Mouse (Mus musculus) kidney, embryonic 16.5 days (tissue): ENCODE results near the gene Ptprd. TPM values are rescaled to one million over a fixed set of nuclear protein-coding genes. Genes with fewer than 3 reads are reported as not detected.
A peak's percentile ranks its signal among the peaks of the same experiment; 100 is the strongest.

Experiments
- ATAC-seq: fragments of 200-750 bp; cut with Nextera tagmentation; 2 replicates; pipeline ENCODE4 v1.8.0; 2017; ENCODE audit warnings: moderate TSS enrichment; ENCODE audit not compliant: low FRiP score, low TSS enrichment
- H3K27ac ChIP-seq: fragments of 300-500 bp; sonication (generic); 2 replicates; pipeline ENCODE4 v1.5.1; 2014; ENCODE audit warnings: low read length
- H3K27me3 ChIP-seq: fragments of 300-500 bp; sonication (generic); 2 replicates; pipeline ENCODE4 v1.6.1; 2014; ENCODE audit warnings: low read length, control low read depth, mixed read lengths; ENCODE audit not compliant: insufficient read depth
- H3K36me3 ChIP-seq: fragments of 300-500 bp; sonication (generic); 2 replicates; pipeline ENCODE4 v1.6.1; 2014; ENCODE audit warnings: low read length, control low read depth, mixed read lengths; ENCODE audit not compliant: insufficient read depth
- H3K4me1 ChIP-seq: fragments of 300-500 bp; sonication (generic); 2 replicates; pipeline ENCODE4 v1.6.1; 2014; ENCODE audit warnings: low read length, control low read depth, mixed read lengths; ENCODE audit not compliant: insufficient read depth
- H3K4me2 ChIP-seq: fragments of 300-500 bp; sonication (generic); replicated peaks from 2 replicates; pipeline ENCODE4 v1.6.1; 2014; ENCODE audit warnings: low read depth, low read length
- H3K4me3 ChIP-seq: fragments of 300-500 bp; sonication (generic); 2 replicates; pipeline ENCODE4 v1.5.1; 2014; ENCODE audit warnings: mild to moderate bottlenecking, low read length
- H3K9ac ChIP-seq: fragments of 300-500 bp; sonication (generic); replicated peaks from 2 replicates; pipeline ENCODE4 v1.6.1; 2014; ENCODE audit warnings: low read length
- H3K9me3 ChIP-seq: fragments of 300-500 bp; sonication (generic); 2 replicates; pipeline ENCODE4 v1.6.1; 2016; ENCODE audit warnings: low read length, control low read depth
- WGBS: fragments of 180-500 bp; shearing (Covaris S2); extraction: QIAGEN DNeasy Blood & Tissue Kit; methylation state at CpG from one replicate; pipeline ENCODE4 v1.1.7; 2014; 5-methylcytosine and 5-hydroxymethylcytosine counted together
- polyA plus RNA-seq: library from polyadenylated mRNA; unstranded; fragments of >200 nt; fragmentation: Nextera tagmentation; extraction: Ambion mirVana; gene quantifications from 2 replicates; pipeline ENCODE4 v1.2.1, GENCODE M21; 2015

The Ptprd gene
- polyA plus RNA-seq, 1 experiment from 2014 or later = 20.9 TPM

DNA sequence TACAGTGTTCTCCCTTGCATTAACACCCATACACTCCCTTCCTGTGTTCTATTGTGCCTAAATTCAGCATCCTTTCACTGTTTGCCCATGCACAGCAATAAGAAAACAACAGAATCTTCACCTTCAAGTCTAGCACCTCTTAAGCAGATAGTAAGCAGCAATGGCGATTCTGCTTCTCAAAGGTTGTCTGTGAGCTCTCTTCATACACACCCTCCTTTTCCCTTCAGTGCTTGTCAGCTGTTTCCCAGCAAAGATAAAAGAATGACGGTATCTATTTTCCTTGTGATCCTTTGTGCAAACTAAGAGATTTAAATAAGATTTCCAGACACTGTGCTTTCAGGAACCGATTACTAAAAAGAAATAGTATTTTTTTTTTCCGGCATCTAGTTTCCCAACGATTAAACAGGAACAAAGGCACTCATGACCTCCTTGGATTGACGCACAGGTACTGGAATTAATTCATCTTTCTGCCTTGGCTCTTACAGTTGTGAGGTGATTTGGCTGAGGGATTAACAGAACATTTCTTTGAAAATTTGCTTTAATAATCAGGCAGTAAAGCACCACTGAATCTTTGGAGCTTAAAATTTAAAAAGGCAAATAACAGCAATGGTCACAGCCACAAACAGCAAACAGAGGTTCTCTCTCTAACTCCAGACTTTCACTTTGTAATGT is 1161.1 kb downstream of the Ptprd start:
- Histone ChIP-seq H3K4me1 (no peaks in the 10 kb centered on the region), H3K36me3 (no peaks in the 10 kb centered on the region), H3K4me2 (no peak overlapping the region), H3K27me3 (no peaks in the 10 kb centered on the region), H3K9ac (no peak overlapping the region), H3K9me3 (no peaks in the 10 kb centered on the region), H3K27ac (no peak overlapping the region), H3K4me3 (no peak overlapping the region)
- ATAC-seq = no peak
- 72% methylated on average over 6 of the region's 6 CpGs for WGBS

DNA sequence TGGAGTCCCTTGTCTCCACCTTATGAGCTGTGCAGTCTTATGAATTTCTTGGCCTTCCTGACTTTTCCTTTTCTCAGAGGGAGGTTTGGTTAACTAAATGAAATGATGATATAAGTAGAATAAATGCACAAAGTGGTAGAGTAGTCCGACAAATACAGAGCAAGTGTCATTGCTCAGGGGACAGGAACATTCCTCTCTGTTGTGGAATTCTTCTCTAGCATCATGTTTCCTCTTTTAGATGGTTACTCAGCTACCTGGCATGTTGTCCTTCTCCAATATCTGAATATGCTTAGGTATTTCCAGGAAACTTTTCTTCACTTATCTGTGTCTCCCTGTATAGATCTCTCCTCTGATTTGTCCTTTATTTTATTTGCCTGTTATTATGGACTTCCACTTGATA is 1207.3 kb downstream of the Ptprd start:
- Histone ChIP-seq H3K9me3 (no peaks in the 10 kb centered on the region), H3K4me2 (no peak overlapping the region), H3K27ac (no peak overlapping the region), H3K9ac (no peak overlapping the region), H3K27me3 (no peaks in the 10 kb centered on the region), H3K4me3 (no peak overlapping the region), H3K36me3 (no peaks in the 10 kb centered on the region), H3K4me1 (no peaks in the 10 kb centered on the region)
- no peak for ATAC-seq
- WGBS = 79% methylated on average over 1 of the region's 1 CpGs

DNA sequence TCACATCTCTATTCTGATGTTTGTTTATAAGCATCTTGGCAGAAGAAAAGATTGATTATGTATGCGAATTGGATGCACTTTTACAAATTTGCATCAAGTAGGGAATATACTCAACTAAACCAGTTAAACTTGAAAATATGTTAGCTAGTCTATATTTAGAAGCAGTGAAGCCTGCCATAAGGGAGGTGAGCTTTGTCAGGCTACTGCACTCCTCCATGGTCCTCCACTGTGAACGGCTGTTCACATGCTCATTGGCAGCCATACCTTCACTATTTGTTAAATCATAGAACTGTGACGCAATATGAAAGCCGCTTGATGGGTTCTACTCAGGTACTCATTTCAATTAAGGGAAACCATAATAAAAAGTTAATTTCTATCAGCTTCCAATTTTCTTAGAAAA is 1215.6 kb downstream of the Ptprd start:
- Histone ChIP-seq H3K9me3 (no peaks in the 10 kb centered on the region), H3K9ac (no peak overlapping the region), H3K4me1 (no peaks in the 10 kb centered on the region), H3K27ac (no peak overlapping the region), H3K4me3 (no peak overlapping the region), H3K4me2 (no peak overlapping the region), H3K36me3 (no peaks in the 10 kb centered on the region), H3K27me3 (no peaks in the 10 kb centered on the region)
- 89% methylated on average over 4 of the region's 4 CpGs for WGBS
- no peak for ATAC-seq

DNA sequence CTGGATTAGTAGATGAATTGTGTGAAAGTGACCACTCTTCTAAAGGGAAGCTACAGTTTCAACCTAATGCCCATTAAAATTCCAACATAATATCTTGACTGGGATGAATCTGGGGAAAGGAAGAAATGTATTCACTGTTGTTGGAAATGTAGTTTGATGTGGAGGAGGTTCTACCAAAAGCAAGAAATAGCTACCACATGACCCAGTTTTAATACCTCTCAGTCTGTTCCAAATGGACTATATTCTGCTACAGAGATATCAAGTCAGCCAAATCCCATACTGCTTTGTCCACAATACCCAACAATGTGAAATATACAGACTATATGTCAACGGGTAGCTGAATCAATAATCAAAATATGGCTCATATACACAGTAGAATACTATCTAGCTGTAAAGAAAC is 1221.8 kb downstream of the Ptprd start:
- H3K4me1 ChIP-seq = no peaks in the 10 kb centered on the region
- no peaks in the 10 kb centered on the region for H3K27me3 ChIP-seq
- no peak overlapping the region for H3K4me3 ChIP-seq
- H3K27ac ChIP-seq = no peak overlapping the region
- no peak overlapping the region for H3K9ac ChIP-seq
- H3K36me3 ChIP-seq = no peaks in the 10 kb centered on the region
- no peaks in the 10 kb centered on the region for H3K9me3 ChIP-seq
- 89% methylated on average over 1 of the region's 1 CpGs for WGBS
- H3K4me2 ChIP-seq = no peak overlapping the region
- no peak for ATAC-seq

DNA sequence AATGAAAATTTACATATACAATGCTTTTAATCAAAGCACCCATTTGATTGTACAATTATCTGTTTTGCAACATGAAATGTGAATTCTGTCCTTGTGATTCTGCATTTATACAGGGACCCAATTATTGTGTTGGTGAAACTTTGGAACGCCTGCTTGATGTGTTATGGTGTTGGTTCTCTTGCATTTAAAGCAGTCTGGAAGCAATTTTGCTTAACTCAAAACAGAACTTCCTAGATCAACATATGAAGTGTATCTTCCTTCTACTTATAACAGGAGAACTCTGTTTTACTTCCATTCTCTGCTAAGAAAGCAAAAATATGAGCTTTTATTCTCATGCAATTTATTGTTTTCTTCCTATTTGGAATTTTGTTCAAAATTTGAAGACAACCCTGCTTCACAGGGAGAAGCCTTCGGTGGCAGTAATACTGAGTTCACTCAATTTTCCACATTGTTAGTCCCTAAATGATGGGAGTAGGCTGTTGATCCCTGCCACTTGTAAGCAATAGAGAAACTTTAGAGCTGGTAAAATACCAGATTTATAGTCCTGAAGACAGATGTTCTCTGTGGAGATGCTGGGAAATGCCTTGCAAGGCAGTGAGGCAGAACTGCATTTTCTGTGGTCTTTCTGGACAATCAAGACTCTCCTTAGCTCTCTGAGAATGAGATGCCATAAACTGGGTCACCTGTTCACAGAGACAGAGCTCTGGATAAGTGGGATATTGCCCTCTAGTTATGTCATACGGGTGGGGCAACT is 1234.5 kb downstream of the Ptprd start:
- Histone ChIP-seq H3K9ac (no peak overlapping the region), H3K27ac (no peak overlapping the region), H3K36me3 (no peaks in the 10 kb centered on the region), H3K9me3 (no peaks in the 10 kb centered on the region), H3K4me1 (no peaks in the 10 kb centered on the region; the same call in 1 of the 2 replicates), H3K27me3 (no peaks in the 10 kb centered on the region), H3K4me3 (no peak overlapping the region), H3K4me2 (no peak overlapping the region)
- 49% methylated on average over 3 of the region's 3 CpGs for WGBS
- peak; percentile 84 for ATAC-seq

DNA sequence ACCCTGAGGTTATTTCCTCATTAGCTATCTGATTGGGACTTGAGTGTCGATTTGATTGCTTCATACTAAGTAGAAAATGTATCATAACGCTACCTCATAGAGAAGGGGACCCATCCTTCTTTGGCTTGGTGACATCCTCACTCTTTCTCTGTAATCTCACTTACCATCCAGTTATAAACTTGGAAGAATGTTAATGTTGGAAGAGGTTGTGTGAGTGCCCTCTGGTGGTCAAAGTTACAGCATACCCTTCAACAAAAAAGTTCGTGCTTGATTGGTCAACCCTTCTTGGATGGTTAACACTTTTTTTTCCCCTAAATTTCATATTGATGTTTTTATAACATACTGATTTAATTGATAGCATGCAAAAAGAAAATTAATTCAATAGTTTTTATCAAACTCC is 1263.5 kb downstream of the Ptprd start:
- Histone ChIP-seq H3K9me3 (no peaks in the 10 kb centered on the region), H3K36me3 (no peaks in the 10 kb centered on the region), H3K4me1 (no peaks in the 10 kb centered on the region), H3K4me2 (no peak overlapping the region), H3K27me3 (no peaks in the 10 kb centered on the region), H3K27ac (no peak overlapping the region), H3K4me3 (no peak overlapping the region), H3K9ac (no peak overlapping the region)
- 47% methylated on average over 3 of the region's 3 CpGs for WGBS
- ATAC-seq = no peak

DNA sequence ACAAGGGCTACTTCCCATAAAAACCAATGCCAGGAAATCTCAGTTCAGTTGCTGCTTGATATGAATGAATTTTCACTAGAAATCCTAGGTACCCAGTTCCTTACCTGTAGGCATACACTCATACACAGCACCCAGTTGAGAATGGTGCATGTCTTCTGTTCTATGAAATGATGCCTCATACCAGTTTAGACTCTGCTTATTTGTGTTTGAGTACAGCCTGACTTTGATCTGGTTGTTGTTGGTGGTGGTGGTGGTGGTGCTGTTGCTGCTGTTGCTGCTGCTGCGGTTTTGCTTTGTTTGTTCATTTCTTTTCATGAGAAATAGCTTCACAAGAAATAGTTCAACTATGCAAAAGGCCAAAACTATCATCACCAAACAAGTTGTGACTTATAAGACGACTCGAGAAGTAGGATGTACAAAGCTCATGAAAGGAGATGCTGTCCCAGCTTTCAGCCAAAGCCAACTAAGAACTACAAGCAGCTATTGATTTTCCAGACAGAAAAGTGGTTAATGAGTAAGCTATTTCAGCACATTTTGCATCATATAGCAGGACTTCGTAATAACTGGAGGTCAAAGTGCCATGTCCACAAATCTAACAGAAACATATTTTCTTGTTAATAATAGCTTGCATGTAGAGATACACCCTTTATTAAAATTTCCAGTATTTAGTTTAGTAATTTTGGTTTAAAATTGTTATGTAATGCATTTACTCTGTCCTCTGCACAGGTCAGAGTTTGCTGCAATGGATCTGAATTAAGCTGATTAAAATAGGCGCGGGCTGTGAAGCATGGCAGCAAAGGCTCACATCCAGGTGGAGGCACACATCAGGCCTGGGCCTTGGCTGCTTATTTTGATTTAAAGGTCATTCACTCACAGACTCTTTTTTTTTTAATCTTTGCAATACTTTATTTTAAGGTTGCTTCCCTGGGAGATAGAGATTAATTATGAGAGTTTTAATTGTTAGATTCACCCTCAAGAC is 1270.1 kb downstream of the Ptprd start:
- peak; percentile 84; the same call in 1 of the 2 replicates for ATAC-seq
- H3K4me3 ChIP-seq = no peak overlapping the region
- H3K4me2 ChIP-seq = no peak overlapping the region
- peaks cover 5% of the 10 kb centered on the region; the same call in 1 of the 2 replicates for H3K4me1 ChIP-seq
- no peaks in the 10 kb centered on the region for H3K9me3 ChIP-seq
- no peak overlapping the region for H3K27ac ChIP-seq
- H3K27me3 ChIP-seq = no peaks in the 10 kb centered on the region
- WGBS = 80% methylated on average over 6 of the region's 6 CpGs
- no peak overlapping the region for H3K9ac ChIP-seq
- no peaks in the 10 kb centered on the region for H3K36me3 ChIP-seq

DNA sequence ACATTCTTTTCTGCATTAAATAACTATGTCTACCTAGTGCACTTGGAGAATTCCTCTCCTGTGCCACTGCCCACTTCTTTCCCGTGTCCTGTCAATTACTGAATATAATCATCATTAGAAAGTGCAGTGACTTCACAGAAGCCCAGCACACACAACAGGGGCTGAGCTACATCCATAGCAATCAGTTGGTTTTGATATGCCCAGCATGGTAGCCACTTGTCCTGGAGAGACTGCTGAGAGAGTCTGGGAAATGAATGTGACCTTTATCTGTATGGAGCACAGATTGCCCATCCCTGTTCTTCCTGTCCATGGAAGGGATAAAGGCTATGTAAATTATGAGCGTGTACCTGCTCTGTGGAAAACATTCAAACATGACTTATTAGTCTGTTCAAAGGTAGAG is 1280.2 kb downstream of the Ptprd start:
- ATAC-seq = no peak
- WGBS = 74% methylated on average over 2 of the region's 2 CpGs
- Histone ChIP-seq H3K4me1 (no peaks in the 10 kb centered on the region), H3K4me3 (no peak overlapping the region), H3K27me3 (no peaks in the 10 kb centered on the region), H3K36me3 (no peaks in the 10 kb centered on the region), H3K9ac (no peak overlapping the region), H3K4me2 (no peak overlapping the region), H3K27ac (no peak overlapping the region), H3K9me3 (no peaks in the 10 kb centered on the region)

DNA sequence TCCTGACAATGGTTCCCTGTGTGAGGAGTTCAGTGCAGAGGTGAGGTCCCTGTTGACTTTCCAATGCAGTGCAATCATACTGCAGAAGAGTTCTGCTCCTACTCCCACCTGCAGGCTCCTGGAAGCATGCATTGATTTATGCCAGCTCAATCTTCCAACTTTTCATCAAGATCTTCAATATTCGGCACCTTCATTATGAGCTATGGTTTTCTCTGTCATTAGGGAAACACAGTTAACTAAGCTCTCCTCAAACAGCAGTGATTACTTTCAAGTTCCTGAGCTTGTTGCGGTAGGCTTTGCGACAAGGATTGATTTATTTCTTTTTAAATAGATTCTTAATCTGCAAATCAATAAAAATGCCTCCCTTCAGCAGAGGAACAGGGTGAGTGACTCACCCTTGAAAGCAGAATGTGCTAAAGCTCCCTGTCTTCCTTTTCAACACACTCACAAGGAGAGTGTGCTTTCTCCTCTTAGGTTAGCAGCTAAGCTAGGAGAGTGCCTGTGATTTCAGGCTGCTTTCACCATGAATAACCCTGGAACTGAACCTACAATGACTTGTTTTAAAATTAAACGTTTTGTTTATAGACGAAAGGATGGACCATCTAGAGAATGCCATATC is 1298.1 kb downstream of the Ptprd start:
- Histone ChIP-seq H3K4me1 (no peaks in the 10 kb centered on the region), H3K4me3 (no peak overlapping the region), H3K27me3 (no peaks in the 10 kb centered on the region), H3K9ac (no peak overlapping the region), H3K4me2 (no peak overlapping the region), H3K36me3 (no peaks in the 10 kb centered on the region), H3K9me3 (no peaks in the 10 kb centered on the region), H3K27ac (no peak overlapping the region)
- ATAC-seq = no peak
- WGBS = 57% methylated on average over 5 of the region's 5 CpGs
